Mouse (Mus musculus) ovary, adult 10 weeks (tissue): ENCODE measurements around the gene Exoc1. TPM values are rescaled to one million over a fixed set of nuclear protein-coding genes. Genes with fewer than 3 reads are reported as not detected.

ENCODE experiments used
- polyA plus RNA-seq: library from polyadenylated mRNA; stranded (reverse); fragments of 350-450 nt; fragmentation: Illumina TruSeq; extraction: RNeasy Lipid Tissue Mini Kit (QIAGEN cat#74804); gene quantifications from one replicate; pipeline ENCODE4 v1.2.3, GENCODE M21; 2014

The Exoc1 gene
- 168 TPM for polyA plus RNA-seq

DNA sequence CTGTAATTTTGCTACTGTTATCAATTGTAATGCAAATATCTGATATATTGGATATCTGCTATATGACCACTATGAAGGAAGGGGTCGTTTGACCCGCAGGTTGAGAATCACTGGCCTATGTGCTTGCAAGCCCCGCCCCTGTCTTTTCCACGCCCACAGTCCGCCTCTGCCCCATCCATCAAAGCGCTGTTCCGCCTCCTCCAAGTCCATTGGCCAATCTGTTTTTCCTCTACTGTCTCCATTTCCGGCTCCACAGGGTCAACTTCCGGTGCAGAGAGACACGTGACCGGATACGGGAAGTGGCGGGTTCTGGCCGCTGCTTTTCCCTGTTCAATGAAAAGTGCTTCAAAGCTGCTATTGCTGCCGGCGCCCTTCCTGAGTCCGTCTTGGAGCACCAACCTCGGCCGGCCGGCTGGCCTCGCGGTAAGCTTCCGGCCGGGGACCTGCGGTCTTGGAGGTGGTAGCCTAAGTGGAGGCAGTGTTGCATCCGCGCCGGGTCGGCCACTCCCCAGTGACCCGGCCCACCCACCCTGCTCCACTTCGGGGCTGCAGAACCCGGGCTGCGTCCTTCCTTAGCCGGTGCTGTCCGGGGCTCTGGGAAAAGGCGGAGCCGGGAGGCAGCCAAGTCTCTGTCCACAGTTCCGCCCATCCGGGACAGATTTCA lies at the start of gene Exoc1:
Gene Exoc1 (plus strand): TSS at position 272 of the 664 bp plus-strand sequence.

DNA sequence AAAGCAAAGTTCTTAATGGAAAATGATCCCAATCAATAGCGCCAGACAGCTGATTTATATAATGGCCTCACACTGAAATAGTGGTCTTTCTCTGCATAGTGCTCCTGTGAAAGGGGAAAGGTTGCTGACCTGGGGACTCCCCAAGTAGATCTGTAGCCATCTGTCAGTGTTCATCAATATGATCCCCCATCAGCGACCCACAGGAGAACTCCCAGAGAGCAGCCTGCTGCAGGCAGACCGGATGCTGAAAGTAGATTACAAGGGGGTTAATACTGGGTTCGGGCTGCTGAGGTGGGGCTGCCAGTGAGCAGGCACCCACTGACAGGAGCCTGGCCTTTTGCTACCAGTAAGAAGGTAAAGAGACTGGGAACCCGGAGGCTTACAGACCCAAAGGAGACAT lies 45.3 kb upstream of the Exoc1 start, which contains the start of gene Gm7271:
Gene Gm7271 (plus strand): TSS at position 230 of the 400 bp plus-strand sequence.

DNA sequence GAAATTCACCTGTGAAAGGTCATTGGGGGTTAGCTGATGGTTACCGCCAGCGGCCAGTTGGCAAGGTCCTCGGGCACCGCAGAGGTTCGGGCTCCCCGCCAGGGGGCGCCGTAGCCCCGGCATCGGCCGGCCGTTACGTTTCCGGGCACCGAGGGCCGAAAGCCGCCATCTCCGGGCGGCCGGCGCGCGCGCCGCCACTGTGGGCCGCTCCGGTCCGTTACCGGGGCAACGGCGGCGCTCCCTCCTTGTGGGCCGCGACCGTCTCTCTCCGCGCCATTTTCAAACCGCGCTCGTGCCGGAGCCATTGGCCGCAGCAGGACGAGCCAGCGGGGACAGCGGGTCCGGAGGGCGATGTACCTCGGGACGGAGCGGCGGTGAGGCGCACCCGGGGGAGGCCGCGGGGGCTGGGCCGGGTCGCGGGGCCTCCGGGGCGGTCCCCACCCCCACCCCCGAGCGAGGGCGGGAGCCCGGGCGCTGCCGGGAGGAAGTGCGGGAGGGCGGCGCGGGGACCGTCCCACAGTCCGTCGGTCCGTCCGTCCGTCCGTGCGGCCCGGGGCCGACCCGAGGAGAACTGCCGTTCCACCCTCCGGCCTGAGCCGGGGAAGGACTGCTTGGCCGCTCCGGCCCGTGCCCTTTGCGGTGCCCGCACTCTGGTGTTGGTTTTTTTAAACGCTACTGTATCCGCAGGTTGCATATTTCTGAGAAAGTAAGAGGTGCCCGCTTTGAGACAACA lies 59.6 kb downstream of the Exoc1 start, which contains the start of gene Cep135:
Gene Cep135 (plus strand): TSS at position 148 of the 733 bp plus-strand sequence.

Other genes starting within 250 kb of the Exoc1 start
- 93.9 TPM for gene Clock, start 224.5 kb upstream of the Exoc1 start, polyA plus RNA-seq
- gene Pdcl2, start 198.2 kb upstream of the Exoc1 start, polyA plus RNA-seq, result not detected
- gene Nmu, start 165.5 kb upstream of the Exoc1 start, polyA plus RNA-seq, result not detected
- not detected for gene Gm7271, start 45.3 kb upstream of the Exoc1 start, polyA plus RNA-seq
- gene Cep135, start 59.4 kb downstream of the Exoc1 start, polyA plus RNA-seq, result 10.1 TPM
- 5.5 TPM for gene C530008M17Rik, start 127.2 kb downstream of the Exoc1 start, polyA plus RNA-seq